Mouse (Mus musculus): ENCODE results near the gene Agap1. TPM values are rescaled to one million over a fixed set of nuclear protein-coding genes. Genes with fewer than 3 reads are reported as not detected.

The Agap1 gene
- polyA plus RNA-seq, 1 experiment from 2014 or later = 28.6 TPM

GRCm38 (mm10) chr1:89671110-89671787 is 216.6 kb downstream of the Agap1 start:
- Histone ChIP-seq H3K27ac (ENCODE audit: low read depth, low read length) (peak overlapping the region; percentile 44), H3K27me3 (replicated peaks; ENCODE audit: control insufficient read depth, insufficient read depth, low read length) (peaks cover 73% of the 10 kb centered on the region), H3K9me3 (replicated peaks; ENCODE audit: control insufficient read depth, low read length) (no peaks in the 10 kb centered on the region), H3K4me3 (ENCODE audit: low read depth, low read length) (no peak overlapping the region), H3K36me3 (ENCODE audit: control insufficient read depth, insufficient read depth, low read length) (peaks cover 23% of the 10 kb centered on the region), H3K9ac (ENCODE audit: low read length) (no peak overlapping the region), H3K4me2 (ENCODE audit: low read length) (0 out of 2 replicates have a peak overlapping the region, but pooled peaks have one; percentile 0), H3K4me1 (ENCODE audit: control insufficient read depth, insufficient read depth, low read length) (peaks cover 15% of the 10 kb centered on the region)
- ATAC-seq (peak; percentile 91), DNase-seq (ENCODE audit: low spot score) (peak; percentile 93)
- 6% methylated on average over 26 of the region's 26 CpGs for WGBS

- Histone ChIP-seq H3K4me3 (ENCODE audit: low read depth, low read length) (no peak overlapping the region), H3K4me2 (ENCODE audit: low read length) (no peak overlapping the region), H3K9me3 (replicated peaks; ENCODE audit: control insufficient read depth, low read length) (no peaks in the 10 kb centered on the region), H3K27ac (ENCODE audit: low read depth, low read length) (no peak overlapping the region), H3K9ac (ENCODE audit: low read length) (no peak overlapping the region), H3K27me3 (replicated peaks; ENCODE audit: control insufficient read depth, insufficient read depth, low read length) (peaks cover 75% of the 10 kb centered on the region), H3K4me1 (ENCODE audit: control insufficient read depth, insufficient read depth, low read length) (peaks cover 20% of the 10 kb centered on the region), H3K36me3 (ENCODE audit: control insufficient read depth, insufficient read depth, low read length) (peaks cover 17% of the 10 kb centered on the region; the same call in 1 of the 2 replicates)
- ATAC-seq (no peak), DNase-seq (ENCODE audit: low spot score) (no peak)
- WGBS = 94% methylated on average over 6 of the region's 6 CpGs
Measured at GRCm38 (mm10) chr1:89673071-89673470, 218.5 kb downstream of the Agap1 start.

DNA sequence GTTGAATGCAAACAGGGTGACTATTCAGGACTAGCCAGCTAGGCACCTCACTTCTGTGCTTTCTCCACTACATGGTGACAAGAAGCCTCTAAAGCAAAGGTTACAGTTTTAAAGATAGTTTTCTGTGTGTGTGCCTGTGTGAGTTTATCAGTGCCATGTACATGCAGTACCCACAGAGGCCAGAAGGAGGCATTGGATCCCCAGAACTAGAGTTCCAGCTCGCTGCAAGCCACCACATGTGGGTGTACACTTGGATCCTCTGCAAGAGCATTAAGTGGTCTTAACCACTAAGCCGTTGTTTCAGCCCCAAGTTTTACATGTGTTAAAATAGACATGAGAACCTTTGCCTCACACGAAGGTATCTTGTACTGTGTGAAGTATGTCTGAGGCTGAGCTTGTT is 219.1 kb downstream of the Agap1 start:
- Histone ChIP-seq H3K9ac (ENCODE audit: low read length) (no peak overlapping the region), H3K36me3 (ENCODE audit: control insufficient read depth, insufficient read depth, low read length) (peaks cover 17% of the 10 kb centered on the region; the same call in 1 of the 2 replicates), H3K27ac (ENCODE audit: low read depth, low read length) (no peak overlapping the region), H3K4me3 (ENCODE audit: low read depth, low read length) (no peak overlapping the region), H3K4me2 (ENCODE audit: low read length) (no peak overlapping the region), H3K27me3 (replicated peaks; ENCODE audit: control insufficient read depth, insufficient read depth, low read length) (peaks cover 72% of the 10 kb centered on the region), H3K4me1 (ENCODE audit: control insufficient read depth, insufficient read depth, low read length) (peaks cover 20% of the 10 kb centered on the region), H3K9me3 (replicated peaks; ENCODE audit: control insufficient read depth, low read length) (no peaks in the 10 kb centered on the region)
- DNase-seq (ENCODE audit: low spot score) = no peak
- WGBS = 96% methylated on average over 3 of the region's 3 CpGs
- ATAC-seq = no peak

- Histone ChIP-seq H3K36me3 (ENCODE audit: control insufficient read depth, insufficient read depth, low read length) (peaks cover 17% of the 10 kb centered on the region; the same call in 1 of the 2 replicates), H3K4me2 (ENCODE audit: low read length) (no peak overlapping the region), H3K4me3 (ENCODE audit: low read depth, low read length) (no peak overlapping the region), H3K4me1 (ENCODE audit: control insufficient read depth, insufficient read depth, low read length) (peaks cover 20% of the 10 kb centered on the region), H3K9me3 (replicated peaks; ENCODE audit: control insufficient read depth, low read length) (no peaks in the 10 kb centered on the region), H3K9ac (ENCODE audit: low read length) (no peak overlapping the region), H3K27ac (ENCODE audit: low read depth, low read length) (no peak overlapping the region; the same call in 1 of the 2 replicates), H3K27me3 (replicated peaks; ENCODE audit: control insufficient read depth, insufficient read depth, low read length) (peaks cover 72% of the 10 kb centered on the region)
- peak; percentile 66 for DNase-seq (ENCODE audit: low spot score)
- 41% methylated on average over 9 of the region's 9 CpGs for WGBS
- no peak for ATAC-seq
Measured at GRCm38 (mm10) chr1:89674681-89675080, 220.1 kb downstream of the Agap1 start.

GRCm38 (mm10) chr1:89676411-89676810 is 221.8 kb downstream of the Agap1 start:
- peaks cover 70% of the 10 kb centered on the region for H3K27me3 ChIP-seq (replicated peaks; ENCODE audit: control insufficient read depth, insufficient read depth, low read length)

GRCm38 (mm10) chr1:89680673-89681072 is 226.1 kb downstream of the Agap1 start:
- Histone ChIP-seq H3K4me2 (ENCODE audit: low read length) (no peak overlapping the region), H3K4me3 (ENCODE audit: low read depth, low read length) (no peak overlapping the region), H3K9ac (ENCODE audit: low read length) (no peak overlapping the region), H3K36me3 (ENCODE audit: control insufficient read depth, insufficient read depth, low read length) (peaks cover 12% of the 10 kb centered on the region; the same call in 1 of the 2 replicates), H3K4me1 (ENCODE audit: control insufficient read depth, insufficient read depth, low read length) (peaks cover 6% of the 10 kb centered on the region), H3K9me3 (replicated peaks; ENCODE audit: control insufficient read depth, low read length) (no peaks in the 10 kb centered on the region), H3K27me3 (replicated peaks; ENCODE audit: control insufficient read depth, insufficient read depth, low read length) (peaks cover 49% of the 10 kb centered on the region), H3K27ac (ENCODE audit: low read depth, low read length) (no peak overlapping the region)
- DNase-seq (ENCODE audit: low spot score) (no peak), ATAC-seq (no peak)
- WGBS = 57% methylated on average over 7 of the region's 7 CpGs

More at GRCm38 (mm10) chr1:89676411-89676810, 221.8 kb downstream of the Agap1 start:
- H3K27ac ChIP-seq (ENCODE audit: low read depth, low read length) = no peak overlapping the region
- DNase-seq (ENCODE audit: low spot score) = peak; percentile 56
- WGBS = 69% methylated on average over 4 of the region's 4 CpGs
- no peaks in the 10 kb centered on the region for H3K9me3 ChIP-seq (replicated peaks; ENCODE audit: control insufficient read depth, low read length)
- no peak overlapping the region for H3K9ac ChIP-seq (ENCODE audit: low read length)
- peaks cover 17% of the 10 kb centered on the region; the same call in 1 of the 2 replicates for H3K36me3 ChIP-seq (ENCODE audit: control insufficient read depth, insufficient read depth, low read length)
- no peak overlapping the region for H3K4me2 ChIP-seq (ENCODE audit: low read length)
- H3K4me3 ChIP-seq (ENCODE audit: low read depth, low read length) = no peak overlapping the region
- H3K4me1 ChIP-seq (ENCODE audit: control insufficient read depth, insufficient read depth, low read length) = peaks cover 15% of the 10 kb centered on the region
- no peak for ATAC-seq

- ATAC-seq = 0 out of 2 replicates have a peak, but pooled peaks have one; percentile 12
- Histone ChIP-seq H3K27ac (ENCODE audit: low read depth, low read length) (no peak overlapping the region), H3K27me3 (replicated peaks; ENCODE audit: control insufficient read depth, insufficient read depth, low read length) (peaks cover 33% of the 10 kb centered on the region)
Measured at GRCm38 (mm10) chr1:89688914-89689313, 234.3 kb downstream of the Agap1 start.

DNA sequence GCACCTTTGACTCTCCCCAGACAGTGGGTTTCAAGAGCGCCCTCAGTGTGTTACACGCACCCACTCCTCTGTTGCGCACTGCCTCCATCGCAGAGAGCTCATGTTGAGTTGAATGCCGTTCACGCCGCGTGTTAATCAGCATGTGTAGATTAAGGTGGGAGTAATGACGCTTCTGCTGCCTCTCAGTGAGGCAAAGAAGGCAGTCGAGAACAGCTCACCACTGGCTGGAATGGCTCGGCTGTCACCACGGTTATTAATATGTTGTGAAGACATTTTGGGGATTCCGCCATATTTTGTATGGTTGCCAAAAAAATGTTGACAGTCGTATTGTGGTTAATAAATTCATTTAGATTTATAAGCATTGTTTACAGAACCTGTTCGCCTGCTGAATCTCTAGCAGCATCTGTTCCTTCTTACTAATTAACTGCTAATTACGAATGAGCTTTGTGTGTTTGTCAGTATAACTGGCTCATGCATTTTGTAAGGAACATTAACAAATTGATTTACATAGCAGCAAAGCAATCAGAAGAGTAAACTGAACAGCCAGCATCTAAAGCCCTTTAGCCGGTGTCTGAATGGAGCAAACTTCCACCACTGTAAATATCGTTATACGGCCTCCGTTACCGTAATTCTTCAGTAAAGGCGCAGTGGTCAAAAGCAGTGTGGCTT is 235.1 kb downstream of the Agap1 start:
- no peak overlapping the region for H3K4me3 ChIP-seq (ENCODE audit: low read depth, low read length)
- H3K27me3 ChIP-seq (replicated peaks; ENCODE audit: control insufficient read depth, insufficient read depth, low read length) = peaks cover 40% of the 10 kb centered on the region
- peak; percentile 87 for DNase-seq (ENCODE audit: low spot score)
- H3K27ac ChIP-seq (ENCODE audit: low read depth, low read length) = 0 out of 2 replicates have a peak overlapping the region, but pooled peaks have one; percentile 17
- peaks cover 7% of the 10 kb centered on the region; the same call in 1 of the 2 replicates for H3K36me3 ChIP-seq (ENCODE audit: control insufficient read depth, insufficient read depth, low read length)
- ATAC-seq = peak; percentile 70
- H3K9me3 ChIP-seq (replicated peaks; ENCODE audit: control insufficient read depth, low read length) = no peaks in the 10 kb centered on the region
- H3K4me1 ChIP-seq (ENCODE audit: control insufficient read depth, insufficient read depth, low read length) = peaks cover 16% of the 10 kb centered on the region
- WGBS = 35% methylated on average over 22 of the region's 22 CpGs
- H3K4me2 ChIP-seq (ENCODE audit: low read length) = no peak overlapping the region
- H3K9ac ChIP-seq (ENCODE audit: low read length) = no peak overlapping the region

More at GRCm38 (mm10) chr1:89688914-89689313, 234.3 kb downstream of the Agap1 start:
- Histone ChIP-seq H3K4me1 (ENCODE audit: control insufficient read depth, insufficient read depth, low read length) (peaks cover 16% of the 10 kb centered on the region), H3K9me3 (replicated peaks; ENCODE audit: control insufficient read depth, low read length) (no peaks in the 10 kb centered on the region), H3K9ac (ENCODE audit: low read length) (0 out of 2 replicates have a peak overlapping the region, but pooled peaks have one; percentile 13), H3K4me3 (ENCODE audit: low read depth, low read length) (no peak overlapping the region), H3K4me2 (ENCODE audit: low read length) (no peak overlapping the region), H3K36me3 (ENCODE audit: control insufficient read depth, insufficient read depth, low read length) (peaks cover 10% of the 10 kb centered on the region; the same call in 1 of the 2 replicates)
- 62% methylated on average over 10 of the region's 10 CpGs for WGBS
- no peak for DNase-seq (ENCODE audit: low spot score)

Data from forebrain, embryonic 14.5 days (tissue).